In genomic region chr7:142581656-142582228, GRCm38 (mm10) we compare ENCODE assay signal across 7 mouse cellular contexts. TPM values are rescaled to one million over a fixed set of nuclear protein-coding genes. Genes with fewer than 3 reads are reported as not detected.
A peak's percentile ranks its signal among the peaks of the same experiment; 100 is the strongest.
DNase-seq lines count a peak whose midpoint lies in the region; ATAC-seq and TF ChIP-seq lines count a peak whose summit lies in the region.

No protein-coding gene starts in this region.

- no peak overlapping the region for H3K4me3 ChIP-seq in embryonic facial prominence, embryonic 14.5 days (ENCODE audit: low read depth, low read length)
- H3K4me3 ChIP-seq in layer of hippocampus, adult 2 months: peak overlapping the region; percentile 36; the same call in 1 of the 2 replicates

- peak; percentile 36 for DNase-seq in Muller cell, postnatal 12 days (ENCODE audit: inconsistent ontology term)
- DNase-seq in adrenal gland, postnatal 14 days: peak; percentile 59
- peak; percentile 71 for DNase-seq in embryonic facial prominence, embryonic 14.5 days (ENCODE audit: low spot score)
- DNase-seq in heart, postnatal 14 days: peak; percentile 43 to 60
- peak in 1 of 2 experiments; percentile 38 for DNase-seq in layer of hippocampus, adult 2 months (ENCODE audit: low spot score in 2 of 2)
- DNase-seq in lung, postnatal 36 days: peak; percentile 27
- peak; percentile 65 to 69 for DNase-seq in right cerebral cortex, postnatal 10 days (ENCODE audit: low spot score in 2 of 2)

- TF ChIP-seq CTCF in layer of hippocampus, adult 2 months (conservative IDR thresholded peaks at IDR 0.05): peak; percentile 74

- no peak for ATAC-seq in embryonic facial prominence, embryonic 14.5 days (ENCODE audit: low read depth)

- WGBS in embryonic facial prominence, embryonic 14.5 days: 45% methylated on average over 20 of the region's 20 CpGs

- H3K27me3 ChIP-seq in embryonic facial prominence, embryonic 14.5 days (replicated peaks; ENCODE audit: control insufficient read depth, insufficient read depth, low read length): no peaks in the 10 kb centered on the region

- H3K9me3 ChIP-seq in embryonic facial prominence, embryonic 14.5 days (ENCODE audit: control insufficient read depth, low read length): peaks cover 20% of the 10 kb centered on the region

- H3K9ac ChIP-seq in embryonic facial prominence, embryonic 14.5 days (ENCODE audit: low read depth, low read length): no peak overlapping the region

- H3K36me3 ChIP-seq in embryonic facial prominence, embryonic 14.5 days (ENCODE audit: control insufficient read depth, insufficient read depth, low read length): no peaks in the 10 kb centered on the region

- 0 out of 2 replicates have a peak, but pooled peaks cover 7% of the 10 kb centered on the region for H3K4me1 ChIP-seq in embryonic facial prominence, embryonic 14.5 days (ENCODE audit: control insufficient read depth, insufficient read depth, low read length)

- intact Hi-C loops in heart, postnatal 14 days (cut with DNase I): loop anchor here (2.0 to 5.0 kb wide), 3 partner anchors 141 to 265 kb away; partner anchors contain the start of gene Tnni2

- H3K4me2 ChIP-seq in embryonic facial prominence, embryonic 14.5 days (ENCODE audit: low read depth, low read length): peak overlapping the region; percentile 56

- H3K27ac ChIP-seq in embryonic facial prominence, embryonic 14.5 days (replicated peaks; ENCODE audit: low read depth, low read length): no peak overlapping the region
- H3K27ac ChIP-seq in layer of hippocampus, adult 2 months: no peak overlapping the region

RNA-seq across cellular contexts. Expression of gene Mrpl23, which starts 49.3 kb away (rescaled TPM):
- total RNA-seq in adrenal gland, postnatal 14 days (2021): 13.3 and 17.9 TPM in 2 replicates
- 30.3 and 33.1 TPM in 2 replicates for polyA plus RNA-seq in embryonic facial prominence, embryonic 14.5 days (2014; fragmentation: Nextera tagmentation; extraction: Ambion mirVana)
- 1 to 10 TPM; 2.7 to 7.4 TPM for total RNA-seq in heart, postnatal 14 days (2021)
- total RNA-seq in layer of hippocampus, adult 2 months (2021): 1 to 10 TPM; 7.9 to 8.8 TPM
